10 mouse cellular contexts compared by ENCODE assay signal in genomic region chr4:125356441-125356840, GRCm38 (mm10).
DNase-seq lines count a peak whose midpoint lies in the region; ATAC-seq and TF ChIP-seq lines count a peak whose summit lies in the region.
"Had no signal": no experiment of that assay in that cellular context is flagged by ENCODE, and none has a peak within 500 bp of the region (broad histone marks: within the 10 kb centered on the region; RNA-seq: fewer than 3 reads in every experiment).

No protein-coding gene starts in this region.

- TF ChIP-seq CTCF in intestine, postnatal 0 days (IDR thresholded peaks at IDR 0.05; ENCODE audit: low read depth), result no peak
- TF ChIP-seq CTCF in liver, postnatal 0 days (IDR thresholded peaks at IDR 0.05; ENCODE audit: low read depth), result no peak

- no peaks in the 10 kb centered on the region for H3K27me3 ChIP-seq in intestine, embryonic 14.5 days (replicated peaks; ENCODE audit: control insufficient read depth, insufficient read depth, low read length)
- no peaks in the 10 kb centered on the region for H3K27me3 ChIP-seq in intestine, postnatal 0 days (replicated peaks; ENCODE audit: control insufficient read depth, insufficient read depth, low read length)
- H3K27me3 ChIP-seq in liver, postnatal 0 days (ENCODE audit: insufficient read depth, low read length), result no peaks in the 10 kb centered on the region

- ATAC-seq in intestine, embryonic 14.5 days (replicated peaks; ENCODE audit: low FRiP score, low TSS enrichment, low read depth), result no peak
- ATAC-seq in intestine, postnatal 0 days, result no peak
- no peak for ATAC-seq in liver, postnatal 0 days

- H3K27ac ChIP-seq in intestine, embryonic 14.5 days (ENCODE audit: low read depth), result no peak overlapping the region
- H3K27ac ChIP-seq in intestine, postnatal 0 days (ENCODE audit: low read depth, low read length), result no peak overlapping the region
- no peak overlapping the region for H3K27ac ChIP-seq in liver, postnatal 0 days (ENCODE audit: low read depth)
- H3K27ac ChIP-seq: hindbrain, embryonic 10.5 days; limb, embryonic 15.5 days had no signal

- no peak overlapping the region for H3K4me2 ChIP-seq in intestine, embryonic 14.5 days (ENCODE audit: low read length)
- no peak overlapping the region for H3K4me2 ChIP-seq in intestine, postnatal 0 days (replicated peaks; ENCODE audit: low read depth)
- no peak overlapping the region for H3K4me2 ChIP-seq in liver, postnatal 0 days (ENCODE audit: low read depth, low read length)
- H3K4me2 ChIP-seq: limb, embryonic 15.5 days had no signal

- WGBS in intestine, embryonic 14.5 days, result 22% methylated on average over 8 of the region's 8 CpGs
- WGBS in intestine, postnatal 0 days, result 46% methylated on average over 8 of the region's 8 CpGs
- WGBS in liver, postnatal 0 days (ENCODE audit: insufficient replicate concordance), result 39% methylated on average over 8 of the region's 8 CpGs

- H3K9ac ChIP-seq in intestine, embryonic 14.5 days (ENCODE audit: low read length), result no peak overlapping the region
- no peak overlapping the region for H3K9ac ChIP-seq in intestine, postnatal 0 days (ENCODE audit: low read depth, low read length)
- H3K9ac ChIP-seq in liver, postnatal 0 days (replicated peaks), result no peak overlapping the region
- H3K9ac ChIP-seq: limb, embryonic 15.5 days had no signal

- DNase-seq in intestine, embryonic 14.5 days (ENCODE audit: low spot score), result peak; percentile 39
- peak; percentile 58 for DNase-seq in brain, adult 2 months (ENCODE audit: low read depth, low spot score)
- peak; percentile 4 for DNase-seq in cerebellum, adult 8-10 months
- DNase-seq in layer of hippocampus, adult 8-10 months (ENCODE audit: low spot score in 2 of 2), result peak; percentile 67 to 72
- DNase-seq in adrenal gland, postnatal 10 days, result no peak
- DNase-seq in liver, postnatal 0 days, result no peak
- DNase-seq: lung, postnatal 36 days had no signal

- no peaks in the 10 kb centered on the region for H3K4me1 ChIP-seq in intestine, embryonic 14.5 days (replicated peaks; ENCODE audit: control insufficient read depth, insufficient read depth, low read length)
- H3K4me1 ChIP-seq in intestine, postnatal 0 days (replicated peaks; ENCODE audit: control insufficient read depth, insufficient read depth, low read length), result no peaks in the 10 kb centered on the region
- no peaks in the 10 kb centered on the region for H3K4me1 ChIP-seq in liver, postnatal 0 days (ENCODE audit: insufficient read depth)
- H3K4me1 ChIP-seq: limb, embryonic 15.5 days had no signal

- H3K4me3 ChIP-seq in intestine, embryonic 14.5 days (ENCODE audit: low read depth, low read length), result no peak overlapping the region
- H3K4me3 ChIP-seq in intestine, postnatal 0 days (ENCODE audit: low read depth, low read length), result no peak overlapping the region
- H3K4me3 ChIP-seq in liver, postnatal 0 days (ENCODE audit: low read depth, low read length), result no peak overlapping the region
- H3K4me3 ChIP-seq: hindbrain, embryonic 10.5 days; limb, embryonic 15.5 days had no signal

- TF ChIP-seq EP300 in liver, postnatal 0 days (IDR thresholded peaks at IDR 0.05; ENCODE audit: low read depth), result no peak

- no peaks in the 10 kb centered on the region for H3K9me3 ChIP-seq in intestine, embryonic 14.5 days (ENCODE audit: control insufficient read depth, low read length)
- no peaks in the 10 kb centered on the region for H3K9me3 ChIP-seq in intestine, postnatal 0 days (ENCODE audit: control insufficient read depth)
- no peaks in the 10 kb centered on the region for H3K9me3 ChIP-seq in liver, postnatal 0 days (ENCODE audit: low read length)
- H3K9me3 ChIP-seq: hindbrain, embryonic 10.5 days; limb, embryonic 15.5 days had no signal

- no peaks in the 10 kb centered on the region for H3K36me3 ChIP-seq in intestine, embryonic 14.5 days (ENCODE audit: control insufficient read depth, insufficient read depth, low read length)
- no peaks in the 10 kb centered on the region for H3K36me3 ChIP-seq in intestine, postnatal 0 days (ENCODE audit: control insufficient read depth, insufficient read depth)
- H3K36me3 ChIP-seq in liver, postnatal 0 days (replicated peaks; ENCODE audit: insufficient read depth, low read length), result no peaks in the 10 kb centered on the region
- H3K36me3 ChIP-seq: hindbrain, embryonic 10.5 days; limb, embryonic 15.5 days had no signal

Comparison
In these comparisons a context has a peak if more than half of its experiments do, and no peak if none do; other contexts are left out.
1. DNase-seq: peak in intestine, embryonic 14.5 days (single experiment), brain, adult 2 months (single experiment), cerebellum, adult 8-10 months (single experiment) and layer of hippocampus, adult 8-10 months (2 of 2); none in adrenal gland, postnatal 10 days (single experiment) and liver, postnatal 0 days (single experiment).